12 mouse cellular contexts compared by ENCODE assay signal in the genomic region with DNA sequence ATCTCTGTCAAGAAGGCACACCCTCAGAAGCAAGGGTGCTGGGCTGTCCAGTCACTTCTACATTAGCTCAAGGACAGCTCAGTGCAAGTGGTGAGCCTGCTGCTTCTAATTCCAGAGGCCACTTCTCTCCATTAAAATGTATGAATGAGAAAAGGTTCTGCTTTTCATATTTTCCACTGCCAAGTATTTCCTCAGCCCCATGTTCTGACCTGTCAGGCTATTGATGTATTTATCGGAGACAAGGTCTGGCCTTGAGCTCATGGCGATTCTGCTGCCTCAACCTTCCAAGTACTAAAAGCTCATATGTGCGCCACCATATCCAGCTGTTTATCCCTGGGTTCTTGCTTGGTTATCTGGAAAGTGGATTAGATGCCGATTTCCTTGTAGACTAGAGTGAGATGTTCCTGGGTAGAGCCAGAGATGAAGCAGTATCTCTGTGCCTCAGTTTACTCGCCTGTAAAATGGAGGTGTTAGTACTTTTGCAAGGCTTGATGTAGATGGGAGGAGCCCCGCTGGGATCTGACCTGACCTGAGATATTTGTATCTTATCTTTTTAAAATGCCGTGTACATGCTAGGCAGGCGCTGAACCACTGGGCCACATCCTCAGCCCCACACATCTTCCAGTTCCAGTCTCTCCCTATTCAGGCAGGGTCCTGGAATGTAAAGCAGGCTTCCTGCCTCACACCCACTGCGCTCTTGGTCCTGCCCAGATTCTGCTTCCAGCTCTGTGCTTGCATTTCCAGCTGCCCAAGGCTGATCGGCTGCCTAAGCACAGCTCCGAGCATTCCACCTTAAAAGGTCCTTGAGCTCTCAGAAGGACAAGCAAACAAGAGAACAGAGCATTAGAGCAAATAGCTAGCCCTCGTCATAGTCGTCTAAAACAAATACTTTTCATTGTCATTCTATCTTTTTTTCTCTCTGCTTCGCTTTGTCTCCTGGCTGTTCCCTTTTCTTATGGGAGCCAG.
A peak's percentile ranks its signal among the peaks of the same experiment; 100 is the strongest.
DNase-seq lines count a peak whose midpoint lies in the region; ATAC-seq and TF ChIP-seq lines count a peak whose summit lies in the region.
"Had no signal": no experiment of that assay in that cellular context is flagged by ENCODE, and none has a peak within 500 bp of the region (broad histone marks: within the 10 kb centered on the region; RNA-seq: fewer than 3 reads in every experiment).

No protein-coding gene starts in this region.

- DNase-seq in heart, adult 2 months = no peak
- DNase-seq in ovary, postnatal 36 days (ENCODE audit: low spot score) = peak; percentile 32
- DNase-seq in ovary, postnatal 10 days (ENCODE audit: low spot score) = no peak
- DNase-seq in lung, embryonic 14.5 days = peak; percentile 69
- DNase-seq in spleen, postnatal 4 days (ENCODE audit: low spot score in 2 of 2) = no peak
- DNase-seq in retina, embryonic 14.5 days (ENCODE audit: low spot score) = no peak
- DNase-seq: cerebellum, adult 9-10 months; kidney, postnatal 10 days; spleen, adult 18-20 months had no signal

- H3K27me3 ChIP-seq in heart, embryonic 12.5 days (replicated peaks) = no peaks in the 10 kb centered on the region
- H3K27me3 ChIP-seq in heart, adult 2 months (ENCODE audit: control insufficient read depth, insufficient read depth, low read length) = no peaks in the 10 kb centered on the region
- H3K27me3 ChIP-seq in lung, embryonic 14.5 days (ENCODE audit: insufficient read depth, low read length) = no peaks in the 10 kb centered on the region
- no peaks in the 10 kb centered on the region for H3K27me3 ChIP-seq in forebrain, embryonic 13.5 days
- H3K27me3 ChIP-seq: neural tube, embryonic 13.5 days had no signal

- no peak for TF ChIP-seq POLR2A in heart, adult 2 months (IDR thresholded peaks at IDR 0.05; ENCODE audit: insufficient read depth, low read depth, low read length)

- no peak for TF ChIP-seq EP300 in heart, adult 2 months (IDR thresholded peaks at IDR 0.05; ENCODE audit: insufficient read depth, low read depth, low read length)

- TF ChIP-seq CTCF in heart, adult 2 months (IDR thresholded peaks at IDR 0.05) = no peak
- TF ChIP-seq CTCF in lung, embryonic 14.5 days (IDR thresholded peaks at IDR 0.05; ENCODE audit: low read depth) = no peak

- H3K79me2 ChIP-seq in heart, adult 2 months (replicated peaks; ENCODE audit: control insufficient read depth, insufficient read depth, low read length) = no peaks in the 10 kb centered on the region

- 0 out of 2 replicates have a peak overlapping the region, but pooled peaks have one; percentile 4 for H3K27ac ChIP-seq in heart, embryonic 12.5 days (ENCODE audit: poor library complexity, severe bottlenecking)
- no peak overlapping the region for H3K27ac ChIP-seq in heart, adult 2 months
- no peak overlapping the region; the same call in 1 of the 2 replicates for H3K27ac ChIP-seq in lung, embryonic 14.5 days (ENCODE audit: low read depth)
- no peak overlapping the region for H3K27ac ChIP-seq in forebrain, embryonic 13.5 days
- H3K27ac ChIP-seq: neural tube, embryonic 13.5 days had no signal

- H3K4me3 ChIP-seq in heart, embryonic 12.5 days = no peak overlapping the region
- H3K4me3 ChIP-seq in heart, adult 2 months = no peak overlapping the region
- H3K4me3 ChIP-seq in lung, embryonic 14.5 days (ENCODE audit: low read depth, low read length) = no peak overlapping the region
- no peak overlapping the region for H3K4me3 ChIP-seq in forebrain, embryonic 13.5 days
- H3K4me3 ChIP-seq: neural tube, embryonic 13.5 days had no signal

- peak; percentile 65 for ATAC-seq in heart, embryonic 12.5 days (ENCODE audit: insufficient number of reproducible peaks, low FRiP score)
- ATAC-seq in lung, embryonic 14.5 days (ENCODE audit: insufficient read depth) = peak; percentile 79
- ATAC-seq in forebrain, embryonic 13.5 days = no peak

- H3K9ac ChIP-seq in heart, embryonic 12.5 days = no peak overlapping the region
- H3K9ac ChIP-seq in heart, adult 2 months (ENCODE audit: low read depth, low read length) = no peak overlapping the region
- H3K9ac ChIP-seq in lung, embryonic 14.5 days = no peak overlapping the region
- no peak overlapping the region for H3K9ac ChIP-seq in forebrain, embryonic 13.5 days
- H3K9ac ChIP-seq: neural tube, embryonic 13.5 days had no signal

- intact Hi-C loops in heart, adult 2 months (cut with DNase I) = no loop called here

- H3K9me3 ChIP-seq in heart, embryonic 12.5 days (replicated peaks) = 0 out of 2 replicates have a peak, but pooled peaks cover 3% of the 10 kb centered on the region
- no peaks in the 10 kb centered on the region for H3K9me3 ChIP-seq in lung, embryonic 14.5 days (ENCODE audit: low read depth, low read length)
- H3K9me3 ChIP-seq in forebrain, embryonic 13.5 days (replicated peaks) = no peaks in the 10 kb centered on the region
- H3K9me3 ChIP-seq: neural tube, embryonic 13.5 days had no signal

- peaks cover 29% of the 10 kb centered on the region for H3K4me1 ChIP-seq in heart, embryonic 12.5 days (replicated peaks)
- H3K4me1 ChIP-seq in heart, adult 2 months (ENCODE audit: control insufficient read depth, insufficient read depth, low read length) = peaks cover 2% of the 10 kb centered on the region
- H3K4me1 ChIP-seq in lung, embryonic 14.5 days (ENCODE audit: insufficient read depth) = no peaks in the 10 kb centered on the region
- no peaks in the 10 kb centered on the region for H3K4me1 ChIP-seq in forebrain, embryonic 13.5 days
- H3K4me1 ChIP-seq: neural tube, embryonic 13.5 days had no signal

- WGBS in heart, embryonic 12.5 days = 48% methylated on average over 14 of the region's 14 CpGs
- 56% methylated on average over 14 of the region's 14 CpGs for WGBS in heart, adult 2 months
- 54% methylated on average over 14 of the region's 14 CpGs for WGBS in lung, embryonic 14.5 days
- WGBS in forebrain, embryonic 13.5 days = 63% methylated on average over 14 of the region's 14 CpGs

- H3K36me3 ChIP-seq in heart, embryonic 12.5 days = no peaks in the 10 kb centered on the region
- no peaks in the 10 kb centered on the region for H3K36me3 ChIP-seq in heart, adult 2 months (ENCODE audit: control insufficient read depth, insufficient read depth, low read length)
- no peaks in the 10 kb centered on the region for H3K36me3 ChIP-seq in lung, embryonic 14.5 days (ENCODE audit: insufficient read depth)
- H3K36me3 ChIP-seq in forebrain, embryonic 13.5 days (ENCODE audit: poor library complexity, severe bottlenecking) = no peaks in the 10 kb centered on the region
- H3K36me3 ChIP-seq: neural tube, embryonic 13.5 days had no signal

- H3K4me2 ChIP-seq in heart, embryonic 12.5 days = no peak overlapping the region
- H3K4me2 ChIP-seq in lung, embryonic 14.5 days = no peak overlapping the region
- H3K4me2 ChIP-seq in forebrain, embryonic 13.5 days = no peak overlapping the region
- H3K4me2 ChIP-seq: neural tube, embryonic 13.5 days had no signal

Comparison
In these comparisons a context has a peak if more than half of its experiments do, and no peak if none do; other contexts are left out.
1. DNase-seq: peak in ovary, postnatal 36 days (single experiment) and lung, embryonic 14.5 days (single experiment); none in heart, adult 2 months (0 of 2), ovary, postnatal 10 days (single experiment), spleen, postnatal 4 days (0 of 2) and retina, embryonic 14.5 days (single experiment).